Mouse (Mus musculus) cerebellum, adult 2 months (tissue): ENCODE measurements around the gene Zbtb17.

Experiments used
- CTCF ChIP-seq: fragments of 200-500 bp; IDR thresholded peaks from 2 replicates; pipeline ENCODE4 v1.5.1; 2011; ENCODE audit warnings: low read depth, mild to moderate bottlenecking, control low read depth, low read length, moderate library complexity, borderline replicate concordance; ENCODE audit not compliant: insufficient read depth
- POLR2A ChIP-seq: fragments of 200-500 bp; IDR thresholded peaks from 2 replicates; pipeline ENCODE4 v1.6.1; 2011; ENCODE audit warnings: low read length, control low read depth, borderline replicate concordance; ENCODE audit not compliant: insufficient read depth

- TF ChIP-seq CTCF (no peak), POLR2A (no peak)
Observed at GRCm38 (mm10) chr4:141501058-141501457, 56.6 kb downstream of the Zbtb17 start.
